In genomic region chr4:84457512-84458217, GRCm38 (mm10) we compare ENCODE assay signal across 11 mouse cellular contexts.
A peak's percentile ranks its signal among the peaks of the same experiment; 100 is the strongest.
DNase-seq lines count a peak whose midpoint lies in the region; ATAC-seq lines count a peak whose summit lies in the region.
"Had no signal": no experiment of that assay in that cellular context is flagged by ENCODE, and none has a peak within 500 bp of the region (broad histone marks: within the 10 kb centered on the region; RNA-seq: fewer than 3 reads in every experiment).

No protein-coding gene starts in this region.

- 70% methylated on average over 10 of the region's 10 CpGs for WGBS in hindbrain, embryonic 11.5 days
- 76% methylated on average over 10 of the region's 10 CpGs for WGBS in hindbrain, embryonic 10.5 days
- WGBS in limb, embryonic 10.5 days, result 66% methylated on average over 10 of the region's 10 CpGs
- 79% methylated on average over 10 of the region's 10 CpGs for WGBS in midbrain, embryonic 10.5 days

- no peaks in the 10 kb centered on the region for H3K9me3 ChIP-seq in hindbrain, embryonic 11.5 days (ENCODE audit: control insufficient read depth, low read length)
- no peaks in the 10 kb centered on the region for H3K9me3 ChIP-seq in hindbrain, embryonic 10.5 days
- no peaks in the 10 kb centered on the region for H3K9me3 ChIP-seq in limb, embryonic 10.5 days (replicated peaks)
- H3K9me3 ChIP-seq in midbrain, embryonic 10.5 days (replicated peaks), result no peaks in the 10 kb centered on the region
- H3K9me3 ChIP-seq: hindbrain, embryonic 15.5 days had no signal

- no peaks in the 10 kb centered on the region for H3K36me3 ChIP-seq in hindbrain, embryonic 11.5 days (ENCODE audit: control insufficient read depth, insufficient read depth, low read length)
- no peaks in the 10 kb centered on the region for H3K36me3 ChIP-seq in hindbrain, embryonic 10.5 days
- H3K36me3 ChIP-seq in limb, embryonic 10.5 days, result no peaks in the 10 kb centered on the region
- no peaks in the 10 kb centered on the region for H3K36me3 ChIP-seq in midbrain, embryonic 10.5 days
- H3K36me3 ChIP-seq: hindbrain, embryonic 15.5 days had no signal

- H3K4me3 ChIP-seq in hindbrain, embryonic 11.5 days (ENCODE audit: low read depth, low read length), result no peak overlapping the region
- no peak overlapping the region for H3K4me3 ChIP-seq in hindbrain, embryonic 10.5 days
- H3K4me3 ChIP-seq in limb, embryonic 10.5 days, result no peak overlapping the region
- H3K4me3 ChIP-seq in midbrain, embryonic 10.5 days, result no peak overlapping the region
- H3K4me3 ChIP-seq: hindbrain, embryonic 15.5 days had no signal

- no peak for ATAC-seq in hindbrain, embryonic 11.5 days (ENCODE audit: low FRiP score)

- no peaks in the 10 kb centered on the region for H3K4me1 ChIP-seq in hindbrain, embryonic 11.5 days (replicated peaks; ENCODE audit: control insufficient read depth, insufficient read depth, low read length)
- peaks cover 20% of the 10 kb centered on the region; the same call in 1 of the 2 replicates for H3K4me1 ChIP-seq in hindbrain, embryonic 10.5 days (replicated peaks)
- peaks cover 63% of the 10 kb centered on the region for H3K4me1 ChIP-seq in limb, embryonic 10.5 days
- H3K4me1 ChIP-seq in midbrain, embryonic 10.5 days, result peaks cover 10% of the 10 kb centered on the region; the same call in 1 of the 2 replicates

- H3K4me2 ChIP-seq in hindbrain, embryonic 11.5 days (replicated peaks; ENCODE audit: low read depth, low read length), result no peak overlapping the region

- no peak overlapping the region for H3K9ac ChIP-seq in hindbrain, embryonic 11.5 days (ENCODE audit: low read depth, low read length)
- H3K9ac ChIP-seq: hindbrain, embryonic 15.5 days had no signal

- no peak overlapping the region for H3K27ac ChIP-seq in hindbrain, embryonic 11.5 days (ENCODE audit: low read depth, low read length)
- no peak overlapping the region for H3K27ac ChIP-seq in hindbrain, embryonic 10.5 days
- H3K27ac ChIP-seq in limb, embryonic 10.5 days, result peak overlapping the region; percentile 79
- no peak overlapping the region for H3K27ac ChIP-seq in midbrain, embryonic 10.5 days (replicated peaks)
- H3K27ac ChIP-seq: hindbrain, embryonic 15.5 days had no signal

- no peaks in the 10 kb centered on the region for H3K27me3 ChIP-seq in hindbrain, embryonic 11.5 days (ENCODE audit: control insufficient read depth, insufficient read depth, low read length)
- H3K27me3 ChIP-seq in hindbrain, embryonic 10.5 days (ENCODE audit: insufficient read depth, poor library complexity, severe bottlenecking), result no peaks in the 10 kb centered on the region
- no peaks in the 10 kb centered on the region for H3K27me3 ChIP-seq in limb, embryonic 10.5 days (ENCODE audit: low read depth, poor library complexity, severe bottlenecking)
- no peaks in the 10 kb centered on the region for H3K27me3 ChIP-seq in midbrain, embryonic 10.5 days (ENCODE audit: low read depth, poor library complexity, severe bottlenecking)
- H3K27me3 ChIP-seq: hindbrain, embryonic 15.5 days had no signal

- peak; percentile 9 for DNase-seq in hindbrain, embryonic 11.5 days (ENCODE audit: low spot score)
- no peak for DNase-seq in hindbrain, embryonic 10.5 days (ENCODE audit: low spot score)
- peak; percentile 95 for DNase-seq in 3T3-L1 (ENCODE audit: low read depth, low spot score)
- peak; percentile 56 for DNase-seq in embryo, embryonic 11 days
- DNase-seq in limb, embryonic 10.5 days (ENCODE audit: low spot score), result peak; percentile 40
- DNase-seq in thymus, postnatal 36 days, result no peak
- no peak for DNase-seq in midbrain, embryonic 10.5 days (ENCODE audit: low spot score)
- DNase-seq in layer of hippocampus, adult 11-12 months (ENCODE audit: low spot score), result no peak
- DNase-seq: cerebellum, adult 9-11 months; kidney, postnatal 10 days had no signal

Comparison
In these comparisons a context has a peak if more than half of its experiments do, and no peak if none do; other contexts are left out.
1. DNase-seq: peak in hindbrain, embryonic 11.5 days (single experiment), 3T3-L1 (single experiment), embryo, embryonic 11 days (single experiment) and limb, embryonic 10.5 days (single experiment); none in hindbrain, embryonic 10.5 days (single experiment), thymus, postnatal 36 days (0 of 2), midbrain, embryonic 10.5 days (single experiment) and layer of hippocampus, adult 11-12 months (single experiment).